Mouse (Mus musculus) erythroblast, embryonic 14.5 days (primary cell): ENCODE data around the gene Cbx7. TPM values are rescaled to one million over a fixed set of nuclear protein-coding genes. Genes with fewer than 3 reads are reported as not detected.

Source experiments
- H3K27me3 ChIP-seq: 2 replicates; pipeline ENCODE4 v1.6.1; 2012; ENCODE audit warnings: inconsistent platforms; ENCODE audit not compliant: control insufficient read depth
- H3K36me3 ChIP-seq: 2 replicates; pipeline ENCODE4 v1.6.1; 2012; ENCODE audit warnings: mild to moderate bottlenecking, inconsistent platforms; ENCODE audit not compliant: control insufficient read depth
- H3K4me1 ChIP-seq: 2 replicates; pipeline ENCODE4 v1.6.1; 2012; ENCODE audit warnings: inconsistent platforms; ENCODE audit not compliant: control insufficient read depth
- H3K4me3 ChIP-seq: replicated peaks from 2 replicates; pipeline ENCODE3; 2012; ENCODE audit warnings: moderate library complexity, mild to moderate bottlenecking, inconsistent platforms
- H3K9me3 ChIP-seq: 2 replicates; pipeline ENCODE4 v1.6.1; 2012; ENCODE audit warnings: low read length, inconsistent platforms, mixed read lengths; ENCODE audit not compliant: control insufficient read depth
- GATA1 ChIP-seq: IDR thresholded peaks from 2 replicates; pipeline ENCODE4 v1.6.1; 2012; ENCODE audit warnings: low read length, inconsistent platforms, mixed read lengths
- TAL1 ChIP-seq: IDR thresholded peaks from 3 replicates; pipeline ENCODE4 v1.6.1; 2012; ENCODE audit warnings: low read length, inconsistent platforms, mixed read lengths
- polyA plus RNA-seq: library from polyadenylated mRNA; stranded (reverse); fragments of >175 nt; gene quantifications from 2 replicates; pipeline ENCODE4 v1.2.3, GENCODE M21; 2012

Cbx7 gene
- polyA plus RNA-seq, result 0.28 and 0.50 TPM in 2 replicates

- Histone ChIP-seq H3K4me1 (no peaks in the 10 kb centered on the region), H3K36me3 (no peaks in the 10 kb centered on the region), H3K9me3 (peaks cover 5% of the 10 kb centered on the region), H3K4me3 (no peak within 1 kb of the TSS), H3K27me3 (no peaks in the 10 kb centered on the region)
- TF ChIP-seq GATA1, result no peak
- TF ChIP-seq TAL1, result no peak
Measured at GRCm38 (mm10) chr15:79970940-79971339, at the start of gene Cbx7. Gene Cbx7 (minus strand): TSS chr15:79971119.

DNA sequence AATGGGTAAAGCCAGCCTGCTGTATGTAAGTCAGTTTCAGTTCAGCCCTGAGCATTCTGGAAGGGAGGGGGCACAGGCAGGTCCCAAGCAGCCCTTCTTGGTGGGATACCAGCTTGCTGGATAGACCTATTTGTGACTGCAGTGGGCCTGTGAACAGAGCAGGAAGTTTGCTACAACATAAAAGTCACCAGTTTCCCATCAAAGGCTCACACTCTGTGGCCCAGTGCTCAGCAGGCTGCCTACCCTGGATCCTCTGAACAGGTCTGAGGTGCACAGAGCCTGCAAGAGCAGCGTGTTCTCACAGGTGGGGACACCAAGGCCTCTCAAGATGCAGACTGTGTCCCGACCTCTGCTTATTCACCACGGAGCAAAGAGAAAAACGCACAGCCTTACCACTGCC lies 49.6 kb upstream of the Cbx7 start:
- Histone ChIP-seq H3K36me3 (no peaks in the 10 kb centered on the region), H3K9me3 (no peaks in the 10 kb centered on the region), H3K4me3 (no peak overlapping the region), H3K27me3 (peaks cover 24% of the 10 kb centered on the region), H3K4me1 (peaks cover 15% of the 10 kb centered on the region)
- TF ChIP-seq GATA1 (no peak), TAL1 (no peak)

GRCm38 (mm10) chr15:80019625-80020024 lies 48.7 kb upstream of the Cbx7 start:
- TF ChIP-seq TAL1, result no peak
- TF ChIP-seq GATA1, result no peak
- peaks cover 30% of the 10 kb centered on the region for H3K27me3 ChIP-seq
- H3K9me3 ChIP-seq, result no peaks in the 10 kb centered on the region
- H3K36me3 ChIP-seq, result no peaks in the 10 kb centered on the region
- H3K4me3 ChIP-seq, result no peak overlapping the region
- H3K4me1 ChIP-seq, result peaks cover 22% of the 10 kb centered on the region

DNA sequence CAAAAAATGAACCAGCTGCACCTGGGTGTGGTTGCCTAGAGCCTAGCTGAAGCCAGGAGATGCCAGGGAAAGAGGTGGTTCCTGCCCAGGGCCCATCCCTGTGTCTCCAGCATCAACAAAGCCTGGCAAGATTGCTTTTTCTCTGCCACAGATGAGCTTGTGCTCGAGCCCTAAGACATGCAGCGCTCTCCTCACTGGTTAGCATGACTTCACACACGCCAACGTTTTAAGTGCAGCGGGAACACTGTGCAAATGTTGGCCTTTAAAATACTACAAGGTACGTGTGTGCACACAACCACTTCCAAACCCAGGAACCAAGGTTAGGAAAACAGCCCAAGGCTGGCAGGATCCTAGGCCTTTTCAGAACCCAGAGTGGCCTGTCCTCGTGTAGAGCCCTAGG lies 48.3 kb upstream of the Cbx7 start:
- Histone ChIP-seq H3K27me3 (peaks cover 34% of the 10 kb centered on the region), H3K36me3 (no peaks in the 10 kb centered on the region), H3K4me1 (peaks cover 22% of the 10 kb centered on the region), H3K9me3 (no peaks in the 10 kb centered on the region), H3K4me3 (no peak overlapping the region)
- no peak for TF ChIP-seq GATA1
- no peak for TF ChIP-seq TAL1

- peaks cover 2% of the 10 kb centered on the region; the same call in 1 of the 2 replicates for H3K9me3 ChIP-seq
- H3K4me3 ChIP-seq, result no peak overlapping the region
- peaks cover 24% of the 10 kb centered on the region for H3K4me1 ChIP-seq
- H3K36me3 ChIP-seq, result no peaks in the 10 kb centered on the region
- H3K27me3 ChIP-seq, result peaks cover 57% of the 10 kb centered on the region
- TF ChIP-seq TAL1, result no peak
Measured at GRCm38 (mm10) chr15:80016563-80017301, 45.8 kb upstream of the Cbx7 start.

- H3K27me3 ChIP-seq, result peaks cover 65% of the 10 kb centered on the region
Measured at GRCm38 (mm10) chr15:80015211-80015952, 44.5 kb upstream of the Cbx7 start.

DNA sequence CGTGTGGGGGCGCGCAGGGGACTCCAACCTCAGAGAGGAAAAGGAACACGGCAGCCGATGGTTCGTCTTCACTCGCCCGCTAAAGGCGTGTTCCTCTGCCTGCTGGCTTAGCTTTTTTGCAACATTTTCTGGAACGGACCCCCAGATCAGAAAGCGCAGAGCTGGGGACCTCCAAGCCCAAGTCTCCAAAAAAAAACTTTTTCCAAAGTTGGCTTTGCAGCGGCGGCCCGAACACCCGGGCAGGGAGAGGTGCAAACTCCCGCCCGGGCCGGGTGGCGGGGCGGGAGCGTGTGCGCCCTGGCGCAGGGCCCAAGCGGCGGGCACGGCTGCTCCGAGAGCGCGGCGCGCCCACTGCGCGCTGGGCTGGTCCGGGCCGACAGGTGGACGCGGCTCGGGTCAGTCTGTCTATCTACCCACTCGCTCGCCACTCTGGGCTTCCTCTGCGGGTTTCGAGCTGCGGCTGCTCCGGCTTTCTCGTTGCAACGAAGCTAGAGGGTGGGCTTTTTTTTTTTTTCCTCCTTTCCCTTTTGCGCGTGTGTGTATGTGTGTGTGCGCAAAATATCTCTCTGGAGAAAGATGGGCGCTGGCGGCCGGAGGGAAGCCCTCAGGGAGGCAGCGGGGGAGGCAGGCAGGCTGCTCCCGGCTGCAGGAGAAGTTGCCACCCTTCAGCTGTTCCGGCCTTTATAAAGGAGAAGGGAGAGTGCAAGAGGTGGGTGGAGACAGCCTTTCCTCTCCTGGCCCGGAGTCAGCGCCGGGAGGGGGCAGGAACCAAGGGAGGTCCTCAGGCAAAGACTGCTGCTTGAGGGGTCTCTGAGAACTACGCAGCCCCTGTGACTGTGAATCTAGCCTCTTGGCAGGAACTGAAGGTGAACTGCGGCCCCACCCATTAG lies 43.6 kb upstream of the Cbx7 start, which contains the start of gene Pdgfb:
Pdgfb (minus strand) TSS at position 657 of the 890 bp plus-strand sequence.
- H3K36me3 ChIP-seq, result no peaks in the 10 kb centered on the region
- TF ChIP-seq GATA1, result no peak
- no peak for TF ChIP-seq TAL1
- H3K27me3 ChIP-seq, result peaks cover 67% of the 10 kb centered on the region
- H3K4me1 ChIP-seq, result peaks cover 24% of the 10 kb centered on the region
- peak within 1 kb of the TSS; percentile 34 for H3K4me3 ChIP-seq
- H3K9me3 ChIP-seq, result peaks cover 2% of the 10 kb centered on the region; the same call in 1 of the 2 replicates

More at GRCm38 (mm10) chr15:80015211-80015952, 44.5 kb upstream of the Cbx7 start:
- Histone ChIP-seq H3K4me1 (peaks cover 24% of the 10 kb centered on the region), H3K36me3 (no peaks in the 10 kb centered on the region), H3K9me3 (peaks cover 2% of the 10 kb centered on the region; the same call in 1 of the 2 replicates), H3K4me3 (no peak overlapping the region)
- TF ChIP-seq GATA1 (no peak), TAL1 (no peak)

DNA sequence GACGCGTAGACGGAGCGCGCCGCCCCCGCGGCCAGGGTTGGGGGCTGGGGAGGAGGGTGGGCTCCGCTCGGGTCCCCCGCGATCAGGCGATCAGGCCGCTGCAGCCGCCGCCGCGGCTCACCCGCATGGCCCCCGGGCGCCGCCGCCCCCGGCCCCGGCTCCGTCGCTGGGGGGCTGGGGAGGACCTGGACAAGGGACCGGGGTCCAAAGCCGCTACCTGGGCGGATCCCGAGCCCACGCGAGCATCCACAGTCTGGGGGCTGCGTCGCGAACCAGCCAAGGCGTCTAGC lies 43.1 kb upstream of the Cbx7 start:
- Histone ChIP-seq H3K27me3 (peaks cover 69% of the 10 kb centered on the region), H3K4me3 (peak overlapping the region; percentile 30), H3K9me3 (peaks cover 2% of the 10 kb centered on the region; the same call in 1 of the 2 replicates), H3K36me3 (no peaks in the 10 kb centered on the region), H3K4me1 (peaks cover 24% of the 10 kb centered on the region)
- no peak for TF ChIP-seq TAL1
- no peak for TF ChIP-seq GATA1
